Mouse (Mus musculus) heart, adult 10 weeks (tissue): ENCODE data around the gene Izumo1. TPM values are rescaled to one million over a fixed set of nuclear protein-coding genes. Genes with fewer than 3 reads are reported as not detected.

Experiments
- polyA plus RNA-seq: library from polyadenylated mRNA; stranded (reverse); fragments of 350-450 nt; fragmentation: Illumina TruSeq; extraction: RNeasy Lipid Tissue Mini Kit (QIAGEN cat#74804); gene quantifications from one replicate; pipeline ENCODE4 v1.2.3, GENCODE M21; 2014; ENCODE audit warnings: low read depth, low replicate concordance

Izumo1 gene
- 0.31 TPM for polyA plus RNA-seq

DNA sequence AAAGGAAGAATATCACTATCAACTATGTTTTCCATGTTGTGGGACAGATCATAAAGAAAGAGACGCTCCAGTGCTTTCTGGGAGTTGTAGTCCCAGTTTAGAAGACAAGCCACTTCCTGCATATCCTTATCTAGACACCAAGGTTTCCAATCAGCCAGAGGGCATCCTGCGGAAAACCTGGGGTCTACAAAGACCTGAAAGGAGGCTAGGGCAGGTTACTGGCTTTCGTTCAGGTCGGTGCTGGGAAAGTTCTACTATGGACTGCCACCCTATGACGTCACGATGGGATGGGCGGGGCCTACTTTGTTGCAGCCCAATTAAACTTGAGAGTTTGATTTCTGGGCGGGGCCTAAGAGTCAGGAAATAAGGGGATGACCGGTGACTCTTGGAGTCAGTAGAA is at the start of gene Izumo1:
Gene Izumo1, plus strand, starts transcription at position 369 of the 400 bp plus-strand sequence.

DNA sequence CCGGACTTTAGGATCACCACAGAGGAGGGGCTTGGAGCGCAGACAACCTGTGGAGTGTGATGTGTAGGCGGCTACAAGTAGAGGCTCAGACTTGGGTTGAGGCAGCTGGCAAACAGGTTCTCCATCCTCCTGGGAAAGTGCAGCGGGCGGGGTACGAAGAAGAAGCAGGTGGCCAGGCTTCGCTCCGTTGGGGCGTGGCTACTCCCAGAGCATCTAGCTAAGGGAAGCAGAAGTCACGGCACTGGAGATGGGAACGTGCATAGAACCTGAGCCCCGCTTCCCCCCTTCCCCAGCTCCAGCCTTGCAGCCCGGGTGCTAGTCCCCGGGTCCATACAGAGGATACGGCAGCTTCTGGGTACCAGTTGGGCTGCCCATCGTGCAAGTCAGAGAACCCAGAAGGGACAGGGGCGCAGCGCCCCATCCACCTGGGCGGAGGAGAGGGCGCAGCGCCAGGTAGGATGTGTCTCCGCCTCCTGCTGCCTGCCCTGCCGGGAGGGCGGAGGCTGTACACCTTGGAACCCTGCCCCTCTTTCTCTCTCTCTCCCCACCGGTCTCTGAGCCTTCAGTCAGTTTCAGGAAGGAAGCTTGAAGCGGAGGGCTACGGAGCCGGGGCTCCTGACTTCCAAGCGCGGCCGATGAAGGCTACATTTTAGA is 4.4 kb upstream of the Izumo1 start, which contains the start of gene Fut1:
Gene Fut1, plus strand, starts transcription at position 248 of the 654 bp plus-strand sequence.

DNA sequence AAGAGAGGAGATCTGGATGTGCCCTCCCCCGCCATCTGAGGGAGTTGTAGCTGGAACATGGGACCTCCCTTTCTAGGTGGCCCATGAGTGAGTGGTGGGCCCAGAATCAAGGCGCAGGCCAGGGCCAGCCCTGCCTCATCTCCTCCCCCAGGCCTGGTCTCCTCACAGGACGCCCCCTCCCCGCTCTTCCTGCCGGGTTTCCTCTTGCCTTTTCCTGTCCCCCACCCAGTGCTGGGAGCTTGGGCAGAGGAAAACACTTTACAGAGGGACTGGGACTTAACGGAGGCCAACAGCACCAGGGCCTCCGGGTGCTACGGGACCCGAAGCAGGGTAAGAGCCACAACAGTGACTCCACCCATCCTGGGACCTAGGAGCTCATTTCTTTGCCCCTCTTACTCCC is 5.7 kb downstream of the Izumo1 start, which contains the start of gene Rasip1:
Gene Rasip1, plus strand, starts transcription at position 228 of the 400 bp plus-strand sequence.

DNA sequence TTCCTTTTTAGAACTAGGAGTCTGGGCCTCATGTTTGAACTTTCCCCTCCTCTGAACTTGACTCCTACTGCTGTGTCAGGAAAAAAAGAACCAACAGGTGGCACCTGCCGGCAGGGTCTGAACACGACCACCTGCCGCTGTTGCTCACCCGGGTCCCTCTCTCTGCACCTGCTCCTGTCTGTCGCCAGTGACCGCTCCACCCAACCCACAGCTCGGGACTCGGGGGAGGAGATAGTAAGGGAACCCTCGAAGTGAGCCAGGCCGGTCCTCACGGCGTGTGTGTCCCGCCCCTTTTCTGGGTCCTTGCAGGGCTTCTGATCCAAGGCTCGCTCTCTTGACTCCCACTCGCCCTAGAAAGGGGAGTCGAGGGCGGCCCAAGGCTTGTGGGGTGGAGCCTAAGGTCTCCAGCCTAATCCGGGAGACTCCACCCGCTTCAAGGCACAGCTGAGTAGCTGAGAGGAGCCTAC is 18.0 kb downstream of the Izumo1 start, which contains the start of gene Mamstr:
Gene Mamstr, plus strand, starts transcription at position 417 of the 467 bp plus-strand sequence.

DNA sequence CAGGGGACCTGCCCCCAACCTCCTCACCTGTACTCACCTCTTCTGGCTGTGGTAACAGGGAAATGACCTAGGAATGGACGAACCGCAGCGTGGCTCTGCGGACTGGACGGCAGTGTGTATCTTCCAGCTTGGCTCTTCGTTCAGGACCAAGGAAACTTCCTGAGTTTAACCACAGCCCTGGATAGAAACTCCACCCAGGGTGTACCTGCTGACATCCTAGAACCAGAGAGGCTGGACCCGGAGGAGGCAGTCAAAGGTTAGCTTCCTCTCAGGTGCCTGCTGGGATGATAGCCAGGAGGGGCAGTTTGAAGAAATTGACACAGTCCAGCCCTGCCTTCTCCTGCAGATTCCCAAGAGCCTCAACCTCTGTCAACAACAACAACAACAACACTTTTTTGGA is 44.5 kb downstream of the Izumo1 start, which contains the start of gene Fut2:
Gene Fut2, minus strand, starts transcription at position 234 of the 400 bp plus-strand sequence.

Other genes starting within 250 kb of the Izumo1 start
- 154 TPM for gene Snrnp70, start 226.1 kb upstream of the Izumo1 start, polyA plus RNA-seq
- 4.3 TPM for gene Kcna7, start 216.2 kb upstream of the Izumo1 start, polyA plus RNA-seq
- 0.24 TPM for gene Ntf5, start 208.1 kb upstream of the Izumo1 start, polyA plus RNA-seq
- gene Lhb, start 201.0 kb upstream of the Izumo1 start, polyA plus RNA-seq, result not detected
- gene Gys1, start 187.0 kb upstream of the Izumo1 start, polyA plus RNA-seq, result 80.5 TPM
- 27.2 TPM for gene Ruvbl2, start 183.7 kb upstream of the Izumo1 start, polyA plus RNA-seq
- 688 TPM for gene Ftl1, start 161.9 kb upstream of the Izumo1 start, polyA plus RNA-seq
- 36.8 TPM for gene Bax, start 154.9 kb upstream of the Izumo1 start, polyA plus RNA-seq
- not detected for gene Tulp2, start 139.9 kb upstream of the Izumo1 start, polyA plus RNA-seq
- gene Gm45808, start 135.0 kb upstream of the Izumo1 start, polyA plus RNA-seq, result 1.7 TPM
- 13.6 TPM for gene Dhdh, start 133.0 kb upstream of the Izumo1 start, polyA plus RNA-seq
- 147 TPM for gene Nucb1, start 111.4 kb upstream of the Izumo1 start, polyA plus RNA-seq
- gene Ppp1r15a, start 95.5 kb upstream of the Izumo1 start, polyA plus RNA-seq, result 41.3 TPM
- 3.6 TPM for gene Plekha4, start 95.5 kb upstream of the Izumo1 start, polyA plus RNA-seq
- not detected for gene Hsd17b14, start 66.9 kb upstream of the Izumo1 start, polyA plus RNA-seq
- gene Bcat2, start 51.7 kb upstream of the Izumo1 start, polyA plus RNA-seq, result 137 TPM
- not detected for gene Fgf21, start 6.3 kb upstream of the Izumo1 start, polyA plus RNA-seq
- gene Fut1, start 4.5 kb upstream of the Izumo1 start, polyA plus RNA-seq, result not detected
- 16.5 TPM for gene Rasip1, start 5.7 kb downstream of the Izumo1 start, polyA plus RNA-seq
- 5.1 TPM for gene Mamstr, start 18.2 kb downstream of the Izumo1 start, polyA plus RNA-seq
- gene Fut2, start 44.6 kb downstream of the Izumo1 start, polyA plus RNA-seq, result 1.1 TPM
- gene Ntn5, start 62.2 kb downstream of the Izumo1 start, polyA plus RNA-seq, result not detected
- 0.47 TPM for gene Sec1, start 72.6 kb downstream of the Izumo1 start, polyA plus RNA-seq
- gene Car11, start 78.0 kb downstream of the Izumo1 start, polyA plus RNA-seq, result 8.2 TPM
- 17.7 TPM for gene Dbp, start 83.3 kb downstream of the Izumo1 start, polyA plus RNA-seq
- gene Rpl18, start 93.6 kb downstream of the Izumo1 start, polyA plus RNA-seq, result 502 TPM
- 19.3 TPM for gene Sphk2, start 96.2 kb downstream of the Izumo1 start, polyA plus RNA-seq
- gene Fam83e, start 99.4 kb downstream of the Izumo1 start, polyA plus RNA-seq, result not detected
- not detected for gene Spaca4, start 104.0 kb downstream of the Izumo1 start, polyA plus RNA-seq
- gene Lmtk3, start 161.9 kb downstream of the Izumo1 start, polyA plus RNA-seq, result not detected
- gene Sult2b1, start 162.9 kb downstream of the Izumo1 start, polyA plus RNA-seq, result not detected
- 56.6 TPM for gene Cyth2, start 192.8 kb downstream of the Izumo1 start, polyA plus RNA-seq
- 0.47 TPM for gene Kcnj14, start 203.0 kb downstream of the Izumo1 start, polyA plus RNA-seq
- gene Grwd1, start 209.1 kb downstream of the Izumo1 start, polyA plus RNA-seq, result 13.0 TPM